Mouse (Mus musculus): ENCODE data around the gene Xiap. TPM values are rescaled to one million over a fixed set of nuclear protein-coding genes. Genes with fewer than 3 reads are reported as not detected.

Xiap gene
- polyA plus RNA-seq, 1 experiment, result 9.3 TPM

GRCm38 (mm10) chrX:42033111-42033693, 26.3 kb upstream of the Xiap start:
- Histone ChIP-seq H3K4me1 (ENCODE audit: control insufficient read depth, insufficient read depth, insufficient read length, low read length) (peaks cover 5% of the 10 kb centered on the region; the same call in 1 of the 2 replicates), H3K27me3 (ENCODE audit: control insufficient read depth, insufficient read depth, low read length) (no peaks in the 10 kb centered on the region), H3K27ac (ENCODE audit: insufficient read depth, low read depth, low read length) (no peak overlapping the region), H3K4me3 (ENCODE audit: low read depth, low read length) (no peak overlapping the region), H3K36me3 (ENCODE audit: control insufficient read depth, insufficient read depth, low read length) (no peaks in the 10 kb centered on the region)
- WGBS, result 23% methylated on average over 8 of the region's 8 CpGs
- TF ChIP-seq CTCF (IDR thresholded peaks at IDR 0.05; ENCODE audit: extremely low read depth, insufficient read length, insufficient replicate concordance, low read depth, low read length), result peak; percentile 71; the same call in 1 of the 2 replicates
- no peak for TF ChIP-seq POLR2A (IDR thresholded peaks at IDR 0.05; ENCODE audit: low read depth, low read length)

DNA sequence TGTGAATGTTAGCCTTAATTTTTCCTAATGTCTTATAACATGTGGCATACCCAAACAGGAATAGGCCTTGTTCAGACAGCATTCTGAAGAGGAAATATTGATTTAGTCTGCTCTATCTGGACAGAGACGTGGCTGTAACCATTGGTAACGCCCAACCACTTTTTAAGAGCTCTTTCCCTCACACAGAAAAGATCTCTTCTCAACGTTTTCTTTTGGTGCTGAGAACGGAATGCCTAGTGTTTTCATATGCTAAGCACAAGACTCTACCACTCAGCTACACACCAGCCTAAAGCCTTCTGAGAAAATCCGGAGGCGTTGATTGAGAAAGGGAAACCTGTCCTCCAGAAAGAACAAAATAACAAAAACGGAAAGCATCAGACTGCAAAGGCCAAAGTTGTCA, 25.6 kb upstream of the Xiap start:
- no peaks in the 10 kb centered on the region for H3K27me3 ChIP-seq (ENCODE audit: control insufficient read depth, insufficient read depth, low read length)
- TF ChIP-seq POLR2A (IDR thresholded peaks at IDR 0.05; ENCODE audit: low read depth, low read length), result no peak
- TF ChIP-seq CTCF (IDR thresholded peaks at IDR 0.05; ENCODE audit: extremely low read depth, insufficient read length, insufficient replicate concordance, low read depth, low read length), result no peak
- H3K4me3 ChIP-seq (ENCODE audit: low read depth, low read length), result no peak overlapping the region
- peaks cover 5% of the 10 kb centered on the region; the same call in 1 of the 2 replicates for H3K4me1 ChIP-seq (ENCODE audit: control insufficient read depth, insufficient read depth, insufficient read length, low read length)
- no peaks in the 10 kb centered on the region for H3K36me3 ChIP-seq (ENCODE audit: control insufficient read depth, insufficient read depth, low read length)
- no peak overlapping the region for H3K27ac ChIP-seq (ENCODE audit: insufficient read depth, low read depth, low read length)
- 72% methylated on average over 7 of the region's 7 CpGs for WGBS

GRCm38 (mm10) chrX:42039481-42039880, 20.0 kb upstream of the Xiap start:
- no peaks in the 10 kb centered on the region for H3K4me1 ChIP-seq (ENCODE audit: control insufficient read depth, insufficient read depth, insufficient read length, low read length)
- no peak overlapping the region for H3K4me3 ChIP-seq (ENCODE audit: low read depth, low read length)
- TF ChIP-seq CTCF (IDR thresholded peaks at IDR 0.05; ENCODE audit: extremely low read depth, insufficient read length, insufficient replicate concordance, low read depth, low read length) (0 out of 2 replicates have a peak, but pooled peaks have one; percentile 10), POLR2A (IDR thresholded peaks at IDR 0.05; ENCODE audit: low read depth, low read length) (no peak)
- WGBS, result 82% methylated on average over 5 of the region's 6 CpGs
- H3K27ac ChIP-seq (ENCODE audit: insufficient read depth, low read depth, low read length), result no peak overlapping the region
- no peaks in the 10 kb centered on the region for H3K27me3 ChIP-seq (ENCODE audit: control insufficient read depth, insufficient read depth, low read length)
- no peaks in the 10 kb centered on the region for H3K36me3 ChIP-seq (ENCODE audit: control insufficient read depth, insufficient read depth, low read length)

DNA sequence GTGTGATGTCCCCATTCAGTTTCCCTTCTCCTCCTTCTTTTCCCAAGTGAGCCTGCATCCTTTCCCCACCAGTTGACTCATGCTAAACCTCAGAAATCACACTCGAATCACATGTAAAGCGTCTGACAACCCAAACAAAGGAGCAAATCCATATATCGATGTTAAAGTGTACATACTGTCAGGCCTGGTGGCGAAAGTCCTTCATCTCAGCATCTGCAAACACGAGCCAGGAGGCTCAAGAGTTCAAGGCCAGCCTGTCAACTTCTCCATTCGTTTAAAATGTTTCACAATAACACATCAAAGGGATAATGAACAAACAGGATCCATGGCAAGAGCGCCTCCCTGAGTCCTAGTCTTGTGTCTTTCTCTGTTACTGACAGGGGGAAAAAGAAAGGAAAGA, 14.5 kb upstream of the Xiap start:
- no peak overlapping the region for H3K27ac ChIP-seq (ENCODE audit: insufficient read depth, low read depth, low read length)
- 71% methylated on average over 7 of the region's 7 CpGs for WGBS
- no peaks in the 10 kb centered on the region for H3K27me3 ChIP-seq (ENCODE audit: control insufficient read depth, insufficient read depth, low read length)
- no peak overlapping the region for H3K4me3 ChIP-seq (ENCODE audit: low read depth, low read length)
- H3K4me1 ChIP-seq (ENCODE audit: control insufficient read depth, insufficient read depth, insufficient read length, low read length), result no peaks in the 10 kb centered on the region
- TF ChIP-seq POLR2A (IDR thresholded peaks at IDR 0.05; ENCODE audit: low read depth, low read length) (no peak), CTCF (IDR thresholded peaks at IDR 0.05; ENCODE audit: extremely low read depth, insufficient read length, insufficient replicate concordance, low read depth, low read length) (no peak)
- no peaks in the 10 kb centered on the region for H3K36me3 ChIP-seq (ENCODE audit: control insufficient read depth, insufficient read depth, low read length)

DNA sequence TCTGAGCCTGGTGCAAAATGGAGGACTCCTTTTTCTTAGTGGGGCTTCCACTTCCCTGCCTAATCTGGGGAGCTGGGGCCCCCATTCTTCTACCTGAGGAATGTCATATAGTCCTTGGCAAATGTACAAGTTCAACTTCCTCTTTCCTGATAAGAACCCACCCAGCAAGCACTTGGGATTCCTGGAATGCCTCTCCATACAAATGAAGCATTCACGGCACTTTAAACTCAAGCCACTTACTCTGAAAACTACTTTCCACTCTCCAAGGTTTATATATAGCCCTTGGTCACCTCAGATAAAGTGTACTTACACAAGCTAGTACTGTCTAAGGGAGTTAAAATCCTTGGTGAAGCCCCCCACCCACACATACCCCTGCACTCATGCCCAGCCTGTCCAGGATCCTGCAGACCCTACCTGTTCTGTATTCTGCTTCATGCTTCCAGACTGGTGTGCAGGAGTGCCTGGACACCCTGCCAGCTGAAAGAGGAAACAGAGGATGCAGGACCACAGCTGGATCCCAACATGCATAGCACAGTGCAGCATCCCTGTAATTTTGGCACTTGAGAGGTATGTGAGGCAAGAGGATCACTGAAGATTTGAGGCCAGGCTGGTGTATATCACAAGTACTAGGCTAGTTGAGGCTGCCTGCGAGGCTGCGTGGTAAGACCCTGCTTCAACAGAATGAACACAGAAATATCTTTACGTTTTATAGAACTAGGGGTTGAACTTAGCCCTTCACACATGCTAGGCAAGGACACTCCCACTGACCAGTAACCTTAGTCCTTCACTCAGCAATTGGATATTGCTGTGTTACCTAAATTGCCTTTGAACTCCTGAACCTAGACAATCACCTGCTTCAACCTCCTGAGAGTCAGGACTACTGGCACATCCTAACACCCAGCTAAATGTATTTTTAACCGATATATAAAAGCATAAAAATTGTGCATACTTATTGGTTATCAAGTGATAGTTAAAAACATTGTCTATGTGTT, 8.5 kb upstream of the Xiap start:
- H3K4me3 ChIP-seq (ENCODE audit: low read depth, low read length), result no peak overlapping the region
- peak overlapping the region; percentile 71 for H3K27ac ChIP-seq (ENCODE audit: insufficient read depth, low read depth, low read length)
- 34% methylated on average over 5 of the region's 5 CpGs for WGBS
- no peaks in the 10 kb centered on the region for H3K36me3 ChIP-seq (ENCODE audit: control insufficient read depth, insufficient read depth, low read length)
- H3K4me1 ChIP-seq (ENCODE audit: control insufficient read depth, insufficient read depth, insufficient read length, low read length), result peaks cover 4% of the 10 kb centered on the region; the same call in 1 of the 2 replicates
- TF ChIP-seq POLR2A (IDR thresholded peaks at IDR 0.05; ENCODE audit: low read depth, low read length), result no peak
- no peak for TF ChIP-seq CTCF (IDR thresholded peaks at IDR 0.05; ENCODE audit: extremely low read depth, insufficient read length, insufficient replicate concordance, low read depth, low read length)
- H3K27me3 ChIP-seq (ENCODE audit: control insufficient read depth, insufficient read depth, low read length), result no peaks in the 10 kb centered on the region

DNA sequence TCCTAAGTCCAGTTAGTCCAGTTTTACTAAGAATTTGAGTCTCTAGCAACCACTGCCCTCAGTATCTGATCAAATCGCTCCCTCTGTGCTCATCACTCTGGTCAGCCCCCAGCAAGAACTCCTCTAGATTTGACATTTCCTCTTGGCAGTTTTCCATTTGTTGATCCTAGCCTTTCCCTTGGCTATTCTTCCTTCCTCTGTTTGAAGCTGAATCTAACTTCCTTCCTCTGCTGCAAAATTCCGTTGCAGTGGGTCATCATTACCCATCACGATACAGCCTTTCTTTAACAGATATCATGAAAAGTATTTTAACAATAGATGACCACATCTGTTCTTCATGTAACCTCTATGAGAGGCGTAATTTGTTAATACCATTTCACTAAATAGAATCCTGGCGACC, 2.5 kb upstream of the Xiap start:
- TF ChIP-seq POLR2A (IDR thresholded peaks at IDR 0.05; ENCODE audit: low read depth, low read length) (no peak), CTCF (IDR thresholded peaks at IDR 0.05; ENCODE audit: extremely low read depth, insufficient read length, insufficient replicate concordance, low read depth, low read length) (no peak)
- Histone ChIP-seq H3K4me1 (ENCODE audit: control insufficient read depth, insufficient read depth, insufficient read length, low read length) (no peaks in the 10 kb centered on the region), H3K36me3 (ENCODE audit: control insufficient read depth, insufficient read depth, low read length) (no peaks in the 10 kb centered on the region), H3K27ac (ENCODE audit: insufficient read depth, low read depth, low read length) (no peak overlapping the region), H3K4me3 (ENCODE audit: low read depth, low read length) (no peak overlapping the region), H3K27me3 (ENCODE audit: control insufficient read depth, insufficient read depth, low read length) (no peaks in the 10 kb centered on the region)
- WGBS, result 72% methylated on average over 5 of the region's 5 CpGs

GRCm38 (mm10) chrX:42057873-42058272, 1.6 kb upstream of the Xiap start:
- Histone ChIP-seq H3K4me1 (ENCODE audit: control insufficient read depth, insufficient read depth, insufficient read length, low read length) (0 out of 2 replicates have a peak, but pooled peaks cover 2% of the 10 kb centered on the region), H3K4me3 (ENCODE audit: low read depth, low read length) (no peak overlapping the region), H3K27me3 (ENCODE audit: control insufficient read depth, insufficient read depth, low read length) (no peaks in the 10 kb centered on the region), H3K27ac (ENCODE audit: insufficient read depth, low read depth, low read length) (peak overlapping the region; percentile 74), H3K36me3 (ENCODE audit: control insufficient read depth, insufficient read depth, low read length) (no peaks in the 10 kb centered on the region)
- TF ChIP-seq POLR2A (IDR thresholded peaks at IDR 0.05; ENCODE audit: low read depth, low read length) (no peak), CTCF (IDR thresholded peaks at IDR 0.05; ENCODE audit: extremely low read depth, insufficient read length, insufficient replicate concordance, low read depth, low read length) (no peak)
- WGBS, result 36% methylated on average over 4 of the region's 4 CpGs

Measured in small intestine, adult 2 months (tissue).